Mouse (Mus musculus): ENCODE data around the gene Uts2r. TPM values are rescaled to one million over a fixed set of nuclear protein-coding genes. Genes with fewer than 3 reads are reported as not detected.

Uts2r gene
- total and polyA plus RNA-seq, 2 experiments from 2014 or later = 0.33 to 0.77 TPM

DNA sequence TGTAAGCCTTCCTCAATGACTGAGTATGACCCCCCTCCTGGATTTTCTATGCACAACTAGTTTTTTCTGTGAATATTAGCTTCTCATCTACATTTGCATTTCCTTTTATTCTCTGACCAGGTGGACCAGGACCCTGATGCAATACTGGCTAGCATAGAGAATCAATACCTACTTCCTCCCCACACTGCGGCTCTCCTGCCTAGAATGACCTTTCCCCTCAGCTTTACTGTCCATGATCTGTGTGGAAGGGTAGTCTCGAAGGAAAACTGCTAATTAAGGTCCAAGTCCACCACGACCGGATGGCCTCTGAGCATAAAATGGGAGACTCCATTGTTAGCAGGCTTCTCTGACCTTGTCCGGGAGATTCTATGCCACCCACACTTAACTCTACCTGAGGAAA lies 22.4 kb upstream of the Uts2r start:
- no peak overlapping the region for H3K4me2 ChIP-seq (ENCODE audit: low read depth)

GRCm38 (mm10) chr11:121138732-121139131 lies 21.3 kb upstream of the Uts2r start:
- no peak for DNase-seq
- 43% methylated on average over 6 of the region's 6 CpGs for WGBS

More for the DNA sequence above, 22.4 kb upstream of the Uts2r start:
- H3K27ac ChIP-seq (ENCODE audit: low read depth, low read length) = no peak overlapping the region
- ATAC-seq (no peak), DNase-seq (no peak)
- 85% methylated on average over 5 of the region's 5 CpGs for WGBS
- H3K9ac ChIP-seq = no peak overlapping the region
- H3K4me1 ChIP-seq (ENCODE audit: insufficient read depth) = no peaks in the 10 kb centered on the region
- no peak overlapping the region for H3K4me3 ChIP-seq (ENCODE audit: low read depth, low read length)
- H3K27me3 ChIP-seq (ENCODE audit: insufficient read depth, low read length) = no peaks in the 10 kb centered on the region
- H3K36me3 ChIP-seq (ENCODE audit: insufficient read depth) = no peaks in the 10 kb centered on the region
- TF ChIP-seq CTCF (IDR thresholded peaks at IDR 0.05; ENCODE audit: low read depth) = no peak
- H3K9me3 ChIP-seq (ENCODE audit: low read length) = no peaks in the 10 kb centered on the region

DNA sequence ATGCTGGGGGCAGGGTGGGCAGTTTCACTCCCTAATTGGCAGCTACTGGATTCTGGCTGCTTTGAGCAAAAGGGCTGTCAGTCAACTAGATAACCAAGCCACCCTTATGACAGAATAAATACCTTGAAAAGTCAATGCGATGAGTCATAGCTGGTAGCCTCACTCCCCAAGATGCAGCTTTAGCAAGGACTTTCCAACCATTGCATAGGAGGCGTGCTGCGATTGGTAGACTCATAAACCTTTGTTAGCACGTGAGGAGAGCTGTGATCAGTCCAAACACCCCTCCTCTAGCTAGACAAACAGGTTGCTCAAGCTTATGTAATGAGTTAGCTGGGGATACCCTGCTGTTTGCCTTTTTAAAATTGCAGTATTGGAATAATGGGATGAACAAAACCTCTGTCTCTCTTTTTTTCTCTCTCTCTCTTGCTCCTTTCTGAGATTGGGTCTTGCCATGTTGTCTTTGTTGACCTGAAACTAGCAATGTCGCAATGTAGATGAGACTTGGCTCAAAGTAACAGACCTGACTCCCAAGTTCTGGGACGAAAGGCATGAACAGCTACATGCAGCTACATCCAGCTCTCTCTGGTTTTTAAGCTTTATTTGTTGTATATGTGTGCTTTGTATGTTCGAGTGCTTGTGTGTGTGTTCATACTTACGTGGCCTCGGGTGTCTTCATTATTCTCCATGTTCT lies 16.6 kb upstream of the Uts2r start:
- ATAC-seq (no peak), DNase-seq (no peak)
- WGBS = 71% methylated on average over 9 of the region's 9 CpGs
- no peaks in the 10 kb centered on the region for H3K27me3 ChIP-seq (ENCODE audit: insufficient read depth, low read length)
- no peak overlapping the region for H3K27ac ChIP-seq (ENCODE audit: low read depth, low read length)
- H3K4me1 ChIP-seq (ENCODE audit: insufficient read depth) = no peaks in the 10 kb centered on the region
- no peak overlapping the region for H3K4me2 ChIP-seq (ENCODE audit: low read depth)
- H3K9ac ChIP-seq = no peak overlapping the region
- no peaks in the 10 kb centered on the region for H3K9me3 ChIP-seq (ENCODE audit: low read length)
- no peak for TF ChIP-seq CTCF (IDR thresholded peaks at IDR 0.05; ENCODE audit: low read depth)
- no peaks in the 10 kb centered on the region for H3K36me3 ChIP-seq (ENCODE audit: insufficient read depth)
- no peak overlapping the region for H3K4me3 ChIP-seq (ENCODE audit: low read depth, low read length)

More at GRCm38 (mm10) chr11:121138732-121139131, 21.3 kb upstream of the Uts2r start:
- no peaks in the 10 kb centered on the region for H3K36me3 ChIP-seq (ENCODE audit: insufficient read depth)
- no peak overlapping the region for H3K27ac ChIP-seq (ENCODE audit: low read depth, low read length)
- H3K4me1 ChIP-seq (ENCODE audit: insufficient read depth) = no peaks in the 10 kb centered on the region
- H3K4me2 ChIP-seq (ENCODE audit: low read depth) = no peak overlapping the region
- H3K9me3 ChIP-seq (ENCODE audit: low read length) = no peaks in the 10 kb centered on the region
- H3K4me3 ChIP-seq (ENCODE audit: low read depth, low read length) = no peak overlapping the region
- H3K27me3 ChIP-seq (ENCODE audit: insufficient read depth, low read length) = no peaks in the 10 kb centered on the region
- H3K9ac ChIP-seq = no peak overlapping the region
- no peak for ATAC-seq
- no peak for TF ChIP-seq CTCF (IDR thresholded peaks at IDR 0.05; ENCODE audit: low read depth)

DNA sequence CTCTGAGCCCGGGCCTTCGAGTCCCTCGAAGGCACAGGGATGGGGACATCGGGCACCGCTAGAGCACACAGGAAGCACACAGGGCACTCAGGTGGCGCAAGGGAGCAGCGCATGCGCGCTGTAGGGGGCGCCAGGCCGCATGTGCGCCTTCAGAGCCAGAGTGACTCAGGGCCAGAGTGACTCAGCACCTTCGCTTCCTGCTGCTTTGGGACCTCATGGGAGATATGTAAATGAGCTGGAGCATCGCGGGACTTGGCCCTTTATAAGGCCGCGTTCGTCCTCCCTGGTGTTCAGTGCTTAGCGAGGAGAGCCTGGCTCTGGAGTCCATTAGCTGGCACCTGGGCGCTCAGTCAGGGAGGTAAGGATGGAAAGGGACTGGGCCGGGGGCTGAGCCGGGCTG lies 14.2 kb upstream of the Uts2r start, which contains the start of gene Tex19.1:
Gene Tex19.1, plus strand, starts transcription at position 279 of the 400 bp plus-strand sequence.
- no peak for ATAC-seq
- DNase-seq = no peak
- no peaks in the 10 kb centered on the region for H3K27me3 ChIP-seq (ENCODE audit: insufficient read depth, low read length)
- H3K9me3 ChIP-seq (ENCODE audit: low read length) = no peaks in the 10 kb centered on the region
- no peak within 1 kb of the TSS for H3K4me2 ChIP-seq (ENCODE audit: low read depth)
- H3K27ac ChIP-seq (ENCODE audit: low read depth, low read length) = no peak within 1 kb of the TSS
- TF ChIP-seq CTCF (IDR thresholded peaks at IDR 0.05; ENCODE audit: low read depth) = no peak
- H3K4me1 ChIP-seq (ENCODE audit: insufficient read depth) = no peaks in the 10 kb centered on the region
- WGBS = 93% methylated on average over 22 of the region's 22 CpGs
- no peak within 1 kb of the TSS for H3K4me3 ChIP-seq (ENCODE audit: low read depth, low read length)
- no peak within 1 kb of the TSS for H3K9ac ChIP-seq
- no peaks in the 10 kb centered on the region for H3K36me3 ChIP-seq (ENCODE audit: insufficient read depth)

- no peaks in the 10 kb centered on the region for H3K36me3 ChIP-seq (ENCODE audit: insufficient read depth)
- 89% methylated on average over 3 of the region's 3 CpGs for WGBS
Measured at GRCm38 (mm10) chr11:121148193-121148592, 11.9 kb upstream of the Uts2r start.

GRCm38 (mm10) chr11:121154203-121154602 lies 5.9 kb upstream of the Uts2r start:
- 18% methylated on average over 4 of the region's 4 CpGs for WGBS
- Histone ChIP-seq H3K36me3 (ENCODE audit: insufficient read depth) (no peaks in the 10 kb centered on the region), H3K27me3 (ENCODE audit: insufficient read depth, low read length) (peaks cover 18% of the 10 kb centered on the region), H3K9ac (no peak overlapping the region), H3K4me3 (ENCODE audit: low read depth, low read length) (no peak overlapping the region), H3K9me3 (ENCODE audit: low read length) (no peaks in the 10 kb centered on the region), H3K27ac (ENCODE audit: low read depth, low read length) (no peak overlapping the region), H3K4me2 (ENCODE audit: low read depth) (no peak overlapping the region), H3K4me1 (ENCODE audit: insufficient read depth) (no peaks in the 10 kb centered on the region)
- TF ChIP-seq CTCF (IDR thresholded peaks at IDR 0.05; ENCODE audit: low read depth) = no peak
- no peak for DNase-seq
- ATAC-seq = no peak

More at GRCm38 (mm10) chr11:121148193-121148592, 11.9 kb upstream of the Uts2r start:
- DNase-seq = no peak
- no peak overlapping the region for H3K9ac ChIP-seq
- H3K4me1 ChIP-seq (ENCODE audit: insufficient read depth) = no peaks in the 10 kb centered on the region
- no peak for TF ChIP-seq CTCF (IDR thresholded peaks at IDR 0.05; ENCODE audit: low read depth)
- no peak overlapping the region for H3K27ac ChIP-seq (ENCODE audit: low read depth, low read length)
- H3K4me2 ChIP-seq (ENCODE audit: low read depth) = no peak overlapping the region
- ATAC-seq = no peak
- no peak overlapping the region for H3K4me3 ChIP-seq (ENCODE audit: low read depth, low read length)
- H3K27me3 ChIP-seq (ENCODE audit: insufficient read depth, low read length) = no peaks in the 10 kb centered on the region
- no peaks in the 10 kb centered on the region for H3K9me3 ChIP-seq (ENCODE audit: low read length)

DNA sequence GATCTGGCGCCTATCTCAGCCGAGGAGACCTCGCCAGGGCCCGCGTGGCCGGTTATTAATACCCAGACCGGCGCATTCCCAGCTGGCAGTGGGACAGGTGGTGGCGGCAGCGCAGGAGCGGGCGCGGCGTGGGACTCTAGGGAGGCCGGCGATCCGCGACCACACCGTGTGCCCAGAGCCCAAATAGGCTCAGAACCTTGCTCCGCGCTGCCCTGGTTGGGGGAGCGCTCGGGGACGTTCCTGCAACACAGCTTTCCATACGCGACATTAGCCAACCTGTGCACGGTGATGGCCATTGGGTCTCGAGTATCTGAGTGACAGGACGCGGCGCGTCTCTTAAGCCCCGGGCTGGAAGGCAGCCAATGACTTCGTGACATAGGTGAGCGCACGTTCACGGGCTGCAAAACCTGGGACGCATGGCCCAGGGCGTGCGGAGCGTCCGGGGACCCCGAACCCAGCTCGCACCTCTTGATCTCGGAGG lies 3.6 kb upstream of the Uts2r start:
- ATAC-seq (peak; percentile 53), DNase-seq (peak; percentile 51)
- peaks cover 18% of the 10 kb centered on the region for H3K27me3 ChIP-seq (ENCODE audit: insufficient read depth, low read length)
- H3K4me1 ChIP-seq (ENCODE audit: insufficient read depth) = no peaks in the 10 kb centered on the region
- no peak overlapping the region for H3K27ac ChIP-seq (ENCODE audit: low read depth, low read length)
- H3K4me2 ChIP-seq (ENCODE audit: low read depth) = peak overlapping the region; percentile 76
- no peak for TF ChIP-seq CTCF (IDR thresholded peaks at IDR 0.05; ENCODE audit: low read depth)
- peak overlapping the region; percentile 40 for H3K4me3 ChIP-seq (ENCODE audit: low read depth, low read length)
- no peaks in the 10 kb centered on the region for H3K36me3 ChIP-seq (ENCODE audit: insufficient read depth)
- peak overlapping the region; percentile 50 for H3K9ac ChIP-seq
- 3% methylated on average over 45 of the region's 45 CpGs for WGBS
- no peaks in the 10 kb centered on the region for H3K9me3 ChIP-seq (ENCODE audit: low read length)
